Mouse (Mus musculus) common myeloid progenitor, adult 5-6 weeks (primary cell): ENCODE data around the gene Lmcd1. TPM values are rescaled to one million over a fixed set of nuclear protein-coding genes. Genes with fewer than 3 reads are reported as not detected.

Experiments used
- ATAC-seq: replicated peaks from 2 replicates; pipeline ENCODE4 v1.8.0; 2016; ENCODE audit warnings: low read depth, mild to moderate bottlenecking, moderate TSS enrichment, inconsistent platforms; ENCODE audit not compliant: poor library complexity, severe bottlenecking
- total RNA-seq: library from RNA; stranded (forward); fragments of 200-1000, 187-1606 nt; gene quantifications from 2 replicates; pipeline ENCODE4 v1.2.3, GENCODE M21; 2017

Lmcd1 gene
- total RNA-seq, 1 experiment from 2014 or later = 3.9 TPM

GRCm38 (mm10) chr6:112281935-112282334, 8.4 kb downstream of the Lmcd1 start:
- no peak for ATAC-seq

GRCm38 (mm10) chr6:112284087-112284486, 10.5 kb downstream of the Lmcd1 start:
- ATAC-seq = no peak

- ATAC-seq = no peak
These were observed 14.1 kb downstream of the Lmcd1 start for GRCm38 (mm10) chr6:112287671-112288070.

- no peak for ATAC-seq
These were observed 14.7 kb downstream of the Lmcd1 start for GRCm38 (mm10) chr6:112288271-112288670.

- no peak for ATAC-seq
These were observed 17.6 kb downstream of the Lmcd1 start for GRCm38 (mm10) chr6:112291146-112291545.

- no peak for ATAC-seq
These were observed 19.8 kb downstream of the Lmcd1 start for GRCm38 (mm10) chr6:112293320-112293719.

GRCm38 (mm10) chr6:112295269-112295668, 21.7 kb downstream of the Lmcd1 start:
- no peak for ATAC-seq

GRCm38 (mm10) chr6:112300146-112300545, 26.6 kb downstream of the Lmcd1 start:
- no peak for ATAC-seq

- ATAC-seq = no peak
These were observed 27.1 kb downstream of the Lmcd1 start for GRCm38 (mm10) chr6:112300633-112301032.

GRCm38 (mm10) chr6:112302248-112302647, 28.7 kb downstream of the Lmcd1 start:
- peak; percentile 54; the same call in 1 of the 2 replicates for ATAC-seq

- no peak for ATAC-seq
These were observed 29.3 kb downstream of the Lmcd1 start for GRCm38 (mm10) chr6:112302814-112303383.

GRCm38 (mm10) chr6:112304751-112305150, 31.2 kb downstream of the Lmcd1 start:
- ATAC-seq = no peak

- no peak for ATAC-seq
These were observed 35.9 kb downstream of the Lmcd1 start for GRCm38 (mm10) chr6:112309330-112309938.

GRCm38 (mm10) chr6:112311385-112311784, 37.8 kb downstream of the Lmcd1 start:
- ATAC-seq = no peak

- ATAC-seq = no peak
These were observed 45.9 kb downstream of the Lmcd1 start for GRCm38 (mm10) chr6:112319449-112319848.

GRCm38 (mm10) chr6:112320679-112321078, 47.1 kb downstream of the Lmcd1 start:
- no peak for ATAC-seq

GRCm38 (mm10) chr6:112322916-112323315, 49.4 kb downstream of the Lmcd1 start:
- no peak for ATAC-seq

GRCm38 (mm10) chr6:112325213-112325612, 51.7 kb downstream of the Lmcd1 start:
- ATAC-seq = no peak

- no peak for ATAC-seq
These were observed 54.2 kb downstream of the Lmcd1 start for GRCm38 (mm10) chr6:112327793-112328192.

- no peak for ATAC-seq
These were observed 57.1 kb downstream of the Lmcd1 start for GRCm38 (mm10) chr6:112330520-112331222.

GRCm38 (mm10) chr6:112331223-112331598, 57.7 kb downstream of the Lmcd1 start:
- no peak for ATAC-seq
